In genomic region chr5:73257096-73257495, GRCm38 (mm10) we compare ENCODE assay signal across 8 mouse cellular contexts. TPM values are rescaled to one million over a fixed set of nuclear protein-coding genes. Genes with fewer than 3 reads are reported as not detected.
A peak's percentile ranks its signal among the peaks of the same experiment; 100 is the strongest.
DNase-seq lines count a peak whose midpoint lies in the region; ATAC-seq and TF ChIP-seq lines count a peak whose summit lies in the region.

No protein-coding gene starts in this region.

- 6% methylated on average over 11 of the region's 11 CpGs for WGBS in neural tube, embryonic 11.5 days
- WGBS in limb, embryonic 13.5 days = 3% methylated on average over 11 of the region's 11 CpGs
- WGBS in neural tube, embryonic 14.5 days = 5% methylated on average over 11 of the region's 11 CpGs

- ATAC-seq in neural tube, embryonic 11.5 days (ENCODE audit: insufficient read depth, low FRiP score, low TSS enrichment) = no peak; the same call in 1 of the 2 replicates
- ATAC-seq in limb, embryonic 13.5 days (ENCODE audit: low FRiP score, low read depth) = peak; percentile 5
- ATAC-seq in neural tube, embryonic 14.5 days (ENCODE audit: low read depth) = peak; percentile 5; the same call in 1 of the 2 replicates

- peak overlapping the region; percentile 44; the same call in 1 of the 2 replicates for H3K9ac ChIP-seq in neural tube, embryonic 11.5 days (ENCODE audit: low read length)
- H3K9ac ChIP-seq in limb, embryonic 13.5 days = peak overlapping the region; percentile 57; the same call in 1 of the 2 replicates
- no peak overlapping the region; the same call in 1 of the 2 replicates for H3K9ac ChIP-seq in neural tube, embryonic 14.5 days (replicated peaks; ENCODE audit: low read depth, low read length)

- TF ChIP-seq POLR2A in embryonic fibroblast, embryonic 13.5 days (IDR thresholded peaks at IDR 0.05; ENCODE audit: low read depth, low read length) = no peak

- no peaks in the 10 kb centered on the region for H3K36me3 ChIP-seq in neural tube, embryonic 11.5 days (ENCODE audit: control insufficient read depth, insufficient read depth, low read length)
- no peaks in the 10 kb centered on the region for H3K36me3 ChIP-seq in limb, embryonic 13.5 days
- no peaks in the 10 kb centered on the region for H3K36me3 ChIP-seq in neural tube, embryonic 14.5 days (ENCODE audit: control insufficient read depth, insufficient read depth, low read length)

- TF ChIP-seq CTCF in embryonic fibroblast, embryonic 13.5 days (IDR thresholded peaks at IDR 0.05; ENCODE audit: borderline replicate concordance, insufficient read depth, low read length) = no peak

- H3K4me1 ChIP-seq in neural tube, embryonic 11.5 days (ENCODE audit: control insufficient read depth, insufficient read depth, low read length) = no peaks in the 10 kb centered on the region; the same call in 1 of the 2 replicates
- no peaks in the 10 kb centered on the region; the same call in 1 of the 2 replicates for H3K4me1 ChIP-seq in embryonic fibroblast, embryonic 13.5 days (ENCODE audit: control insufficient read depth, insufficient read depth, low read length)
- H3K4me1 ChIP-seq in limb, embryonic 13.5 days = peaks cover 15% of the 10 kb centered on the region
- peaks cover 14% of the 10 kb centered on the region for H3K4me1 ChIP-seq in neural tube, embryonic 14.5 days (ENCODE audit: control insufficient read depth, insufficient read depth, low read length)

- no peak overlapping the region for H3K27ac ChIP-seq in neural tube, embryonic 11.5 days (ENCODE audit: low read depth, low read length)
- no peak overlapping the region; the same call in 1 of the 2 replicates for H3K27ac ChIP-seq in embryonic fibroblast, embryonic 13.5 days (ENCODE audit: insufficient read depth, low read length)
- peak overlapping the region; percentile 17; the same call in 1 of the 2 replicates for H3K27ac ChIP-seq in limb, embryonic 13.5 days
- peak overlapping the region; percentile 61; the same call in 1 of the 2 replicates for H3K27ac ChIP-seq in neural tube, embryonic 14.5 days (ENCODE audit: low read depth, low read length)

- no peaks in the 10 kb centered on the region for H3K27me3 ChIP-seq in neural tube, embryonic 11.5 days (ENCODE audit: control insufficient read depth, insufficient read depth, low read length)
- H3K27me3 ChIP-seq in limb, embryonic 13.5 days = no peaks in the 10 kb centered on the region
- H3K27me3 ChIP-seq in neural tube, embryonic 14.5 days (ENCODE audit: control insufficient read depth, insufficient read depth, low read length) = no peaks in the 10 kb centered on the region; the same call in 1 of the 2 replicates

- H3K9me3 ChIP-seq in neural tube, embryonic 11.5 days (ENCODE audit: control insufficient read depth, low read length) = no peaks in the 10 kb centered on the region
- H3K9me3 ChIP-seq in limb, embryonic 13.5 days = no peaks in the 10 kb centered on the region
- H3K9me3 ChIP-seq in neural tube, embryonic 14.5 days (ENCODE audit: control insufficient read depth, low read length) = no peaks in the 10 kb centered on the region

- H3K4me2 ChIP-seq in neural tube, embryonic 11.5 days (ENCODE audit: low read depth) = peak overlapping the region; percentile 73
- peak overlapping the region; percentile 70 for H3K4me2 ChIP-seq in limb, embryonic 13.5 days (replicated peaks)
- peak overlapping the region; percentile 45 for H3K4me2 ChIP-seq in neural tube, embryonic 14.5 days (ENCODE audit: low read depth, low read length)

- H3K4me3 ChIP-seq in neural tube, embryonic 11.5 days (ENCODE audit: low read depth, low read length) = peak overlapping the region; percentile 40
- H3K4me3 ChIP-seq in embryonic fibroblast, embryonic 13.5 days (ENCODE audit: insufficient read depth, low read length) = peak overlapping the region; percentile 60
- H3K4me3 ChIP-seq in limb, embryonic 13.5 days = peak overlapping the region; percentile 93
- peak overlapping the region; percentile 96 for H3K4me3 ChIP-seq in neural tube, embryonic 14.5 days (ENCODE audit: low read depth, low read length)

- no peak for DNase-seq in neural tube, embryonic 11.5 days (ENCODE audit: low spot score)
- DNase-seq in neural tube, embryonic 10.5 days (ENCODE audit: extremely low spot score, low spot score) = no peak
- no peak for DNase-seq in layer of hippocampus, postnatal 10 days (ENCODE audit: low spot score in 2 of 2)
- DNase-seq in adrenal gland, adult 8-10 months = no peak
- no peak for DNase-seq in ovary, adult 18-20 months (ENCODE audit: low spot score)

RNA-seq across cellular contexts. Expression of gene Fryl, which starts 0.7 kb away (rescaled TPM):
- polyA plus RNA-seq in neural tube, embryonic 11.5 days (2014; fragmentation: Nextera tagmentation; extraction: Ambion mirVana) = 40.9 and 41.7 TPM in 2 replicates
- 55.5 and 59.2 TPM in 2 replicates for polyA plus RNA-seq in embryonic fibroblast, embryonic 13.5 days (2011; ENCODE audit: insufficient read length, low read depth, missing spikeins)
- polyA plus RNA-seq in limb, embryonic 13.5 days (2015; fragmentation: Nextera tagmentation; extraction: Ambion mirVana) = 21.4 and 22.5 TPM in 2 replicates
- polyA plus RNA-seq in neural tube, embryonic 14.5 days (2014; fragmentation: Nextera tagmentation; extraction: Ambion mirVana) = 51.1 and 54.1 TPM in 2 replicates
- 10 to 100 TPM; 66.1 to 71.6 TPM for total RNA-seq in layer of hippocampus, postnatal 10 days (2021)
- total RNA-seq in adrenal gland, adult 8-10 months (2022) = 10 to 100 TPM; 39.3 to 67.3 (median 51.1) TPM

RNA-seq across cellular contexts. Expression of gene Ociad1, which starts 35.5 kb away (rescaled TPM):
- 170 and 172 TPM in 2 replicates for polyA plus RNA-seq in neural tube, embryonic 11.5 days (2014; fragmentation: Nextera tagmentation; extraction: Ambion mirVana)
- polyA plus RNA-seq in embryonic fibroblast, embryonic 13.5 days (2011; ENCODE audit: insufficient read length, low read depth, missing spikeins) = 426 and 477 TPM in 2 replicates
- polyA plus RNA-seq in limb, embryonic 13.5 days (2015; fragmentation: Nextera tagmentation; extraction: Ambion mirVana) = 229 and 236 TPM in 2 replicates
- 230 and 264 TPM in 2 replicates for polyA plus RNA-seq in neural tube, embryonic 14.5 days (2014; fragmentation: Nextera tagmentation; extraction: Ambion mirVana)
- total RNA-seq in layer of hippocampus, postnatal 10 days (2021) = 100 to 1,000 TPM; 325 to 333 TPM
- 100 to 1,000 TPM; 234 to 288 (median 240) TPM for total RNA-seq in adrenal gland, adult 8-10 months (2022)

Comparison
In these comparisons a context has a peak if more than half of its experiments do, and no peak if none do; other contexts are left out.
1. H3K27ac ChIP-seq: peak in limb, embryonic 13.5 days (single experiment) and neural tube, embryonic 14.5 days (single experiment); none in neural tube, embryonic 11.5 days (single experiment) and embryonic fibroblast, embryonic 13.5 days (single experiment).
2. H3K4me3 ChIP-seq: peak in every context shown above with its lines; median percentile 96 in neural tube, embryonic 14.5 days; 93 in limb, embryonic 13.5 days; 60 in embryonic fibroblast, embryonic 13.5 days; 40 in neural tube, embryonic 11.5 days.
3. Peak in every context shown above with its lines, with median percentiles within 50 percentile points of each other: H3K4me2 ChIP-seq.